Mouse (Mus musculus) heart, embryonic 16.5 days (tissue): ENCODE measurements around the gene Pdzd9. TPM values are rescaled to one million over a fixed set of nuclear protein-coding genes. Genes with fewer than 3 reads are reported as not detected.
"Not testable (repeated sequence)": the region's sequence is repeated elsewhere in the genome, so short reads cannot be mapped to it uniquely, and the experiment has no call there.

ENCODE experiments used
- ATAC-seq: fragments of 200-750 bp; cut with Nextera tagmentation; replicated peaks from 2 replicates; pipeline ENCODE4 v1.8.0; 2017; ENCODE audit warnings: moderate number of reproducible peaks; ENCODE audit not compliant: insufficient read depth, low FRiP score; ENCODE audit errors: extremely low read depth
- H3K27ac ChIP-seq: fragments of 300-500 bp; sonication (generic); 2 replicates; pipeline ENCODE4 v1.5.1; 2014; ENCODE audit warnings: mild to moderate bottlenecking, low read length, control low read depth, moderate library complexity
- H3K27me3 ChIP-seq: fragments of 300-500 bp; sonication (generic); 2 replicates; pipeline ENCODE4 v1.6.1; 2014; ENCODE audit warnings: low read length, mixed read lengths; ENCODE audit not compliant: control insufficient read depth, insufficient read depth
- H3K36me3 ChIP-seq: fragments of 300-500 bp; sonication (generic); 2 replicates; pipeline ENCODE4 v1.6.1; 2014; ENCODE audit not compliant: control insufficient read depth, insufficient read depth
- H3K4me1 ChIP-seq: fragments of 300-500 bp; sonication (generic); 2 replicates; pipeline ENCODE4 v1.6.1; 2014; ENCODE audit warnings: low read length, mixed read lengths; ENCODE audit not compliant: control insufficient read depth, insufficient read depth
- H3K4me2 ChIP-seq: fragments of 300-500 bp; sonication (generic); 2 replicates; pipeline ENCODE4 v1.6.1; 2014; ENCODE audit warnings: low read depth, mild to moderate bottlenecking, control low read depth, low read length
- H3K4me3 ChIP-seq: fragments of 300-500 bp; sonication (generic); 2 replicates; pipeline ENCODE4 v1.5.1; 2014; ENCODE audit warnings: mild to moderate bottlenecking, control low read depth, low read length
- H3K9ac ChIP-seq: fragments of 300-500 bp; sonication (generic); 2 replicates; pipeline ENCODE4 v1.6.1; 2014; ENCODE audit warnings: low read length, control low read depth
- H3K9me3 ChIP-seq: fragments of 300-500 bp; sonication (generic); replicated peaks from 2 replicates; pipeline ENCODE4 v1.6.1; 2016; ENCODE audit warnings: low read length; ENCODE audit not compliant: control insufficient read depth
- WGBS: fragments of 180-500 bp; shearing (Covaris S2); extraction: QIAGEN DNeasy Blood & Tissue Kit; methylation state at CpG from one replicate; pipeline ENCODE4 v1.1.7; 2014; 5-methylcytosine and 5-hydroxymethylcytosine counted together
- polyA plus RNA-seq: library from polyadenylated mRNA; unstranded; fragments of >200 nt; fragmentation: Nextera tagmentation; extraction: Ambion mirVana; gene quantifications from 2 replicates; pipeline ENCODE4 v1.2.1, GENCODE M21; 2015

Gene Pdzd9
- polyA plus RNA-seq = 0.30 and 0.46 TPM in 2 replicates

GRCm38 (mm10) chr7:120670153-120670875, at the start of gene Pdzd9:
TSS of gene Pdzd9 (minus strand) at chr7:120670343.
- ATAC-seq = peak; percentile 49
- WGBS = 17% methylated on average over 14 of the region's 14 CpGs
- H3K4me1 ChIP-seq = 0 out of 2 replicates have a peak, but pooled peaks cover 2% of the 10 kb centered on the region
- H3K36me3 ChIP-seq = no peaks in the 10 kb centered on the region
- H3K9ac ChIP-seq = no peak within 1 kb of the TSS
- H3K27me3 ChIP-seq = no peaks in the 10 kb centered on the region
- H3K4me2 ChIP-seq = peak within 1 kb of the TSS; percentile 13; the same call in 1 of the 2 replicates
- H3K4me3 ChIP-seq = no peak within 1 kb of the TSS
- H3K9me3 ChIP-seq = no peaks in the 10 kb centered on the region
- no peak within 1 kb of the TSS for H3K27ac ChIP-seq

DNA sequence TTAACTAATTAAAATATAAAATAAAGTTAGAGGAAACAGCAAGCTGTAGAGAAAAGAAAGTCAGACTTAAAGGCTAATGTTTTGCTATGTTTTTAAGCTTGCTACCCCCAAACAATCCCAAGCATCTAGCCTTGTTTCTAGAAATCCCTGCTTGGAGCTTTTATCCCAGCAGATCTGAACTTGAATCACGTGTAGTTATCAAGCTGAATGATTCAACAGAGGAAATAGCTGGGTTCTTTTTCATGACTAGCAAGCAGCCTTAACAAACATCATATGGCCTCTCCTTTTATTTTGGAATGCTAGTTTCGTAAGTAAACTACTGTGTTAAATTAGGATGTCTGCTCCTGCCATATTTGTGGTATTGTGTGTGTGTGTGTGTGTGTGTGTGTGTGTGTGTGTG, 47.1 kb upstream of the Pdzd9 start:
- no peaks in the 10 kb centered on the region for H3K27me3 ChIP-seq
- 56% methylated on average over 2 of the region's 2 CpGs for WGBS
- H3K4me3 ChIP-seq = no peak overlapping the region
- H3K27ac ChIP-seq = no peak overlapping the region
- peaks cover 5% of the 10 kb centered on the region for H3K4me1 ChIP-seq
- no peak overlapping the region for H3K9ac ChIP-seq
- no peaks in the 10 kb centered on the region for H3K36me3 ChIP-seq
- H3K4me2 ChIP-seq = no peak overlapping the region
- no peak for ATAC-seq
- H3K9me3 ChIP-seq = no peaks in the 10 kb centered on the region

DNA sequence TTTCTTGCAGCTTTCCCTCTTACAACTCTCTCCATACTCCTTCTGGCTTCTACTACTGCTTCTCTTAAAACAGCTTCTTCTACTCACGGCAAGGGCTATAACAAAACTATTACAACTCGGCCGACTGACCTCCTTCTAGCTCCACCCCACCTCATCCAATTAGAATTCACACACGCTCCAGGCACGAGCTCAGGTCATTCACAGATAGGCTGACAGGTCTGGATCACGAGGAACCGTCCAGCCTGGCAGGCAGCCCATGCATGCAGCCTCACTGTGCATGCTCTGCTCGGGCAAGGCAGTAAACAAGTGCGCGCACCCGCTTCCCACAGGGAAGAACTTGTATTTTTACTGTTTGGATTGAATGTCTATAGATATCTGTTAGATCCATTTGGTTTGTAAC, 43.8 kb upstream of the Pdzd9 start:
- peak; percentile 63 for ATAC-seq
- H3K27me3 ChIP-seq, H3K9me3 ChIP-seq, H3K36me3 ChIP-seq, H3K9ac ChIP-seq, H3K4me1 ChIP-seq, H3K4me3 ChIP-seq: not testable (repeated sequence)
- Histone ChIP-seq H3K4me2 (peak overlapping the region; percentile 43), H3K27ac (peak overlapping the region; percentile 69)
- WGBS = 51% methylated on average over 11 of the region's 11 CpGs

GRCm38 (mm10) chr7:120713225-120713624, 43.1 kb upstream of the Pdzd9 start:
- Histone ChIP-seq H3K4me3 (no peak overlapping the region), H3K4me1 (peaks cover 5% of the 10 kb centered on the region), H3K9ac (no peak overlapping the region), H3K9me3 (no peaks in the 10 kb centered on the region), H3K36me3 (no peaks in the 10 kb centered on the region), H3K27ac (peak overlapping the region; percentile 69; the same call in 1 of the 2 replicates), H3K27me3 (no peaks in the 10 kb centered on the region), H3K4me2 (no peak overlapping the region)
- 77% methylated on average over 2 of the region's 2 CpGs for WGBS
- ATAC-seq = no peak

- peaks cover 5% of the 10 kb centered on the region for H3K4me1 ChIP-seq
- no peak overlapping the region for H3K27ac ChIP-seq
- 89% methylated on average over 2 of the region's 2 CpGs for WGBS
- no peak overlapping the region for H3K9ac ChIP-seq
- H3K4me3 ChIP-seq = no peak overlapping the region
- ATAC-seq = no peak
- H3K36me3 ChIP-seq = no peaks in the 10 kb centered on the region
- no peaks in the 10 kb centered on the region for H3K27me3 ChIP-seq
- no peak overlapping the region for H3K4me2 ChIP-seq
- H3K9me3 ChIP-seq = no peaks in the 10 kb centered on the region
These were observed 41.9 kb upstream of the Pdzd9 start for GRCm38 (mm10) chr7:120712071-120712470.

DNA sequence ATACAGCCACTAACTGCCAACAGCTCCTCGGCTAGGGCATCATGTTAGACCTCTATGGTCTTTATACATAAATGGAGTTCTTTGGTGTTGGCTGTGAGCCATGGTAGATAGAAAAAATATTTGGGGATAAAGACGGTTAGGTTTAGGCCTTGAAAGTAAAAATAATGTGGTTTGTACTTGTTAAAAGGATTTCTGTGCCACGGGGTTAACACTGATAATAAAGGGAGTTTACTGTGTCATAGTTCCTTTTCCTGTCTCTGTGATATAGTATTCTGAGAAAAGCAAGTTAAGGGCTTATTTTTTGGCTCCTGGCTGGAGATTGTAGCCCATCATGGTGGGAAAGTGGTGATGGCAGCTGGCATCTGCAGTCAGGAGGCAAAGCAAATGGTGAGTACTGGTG, 33.7 kb upstream of the Pdzd9 start:
- peaks cover 17% of the 10 kb centered on the region for H3K4me1 ChIP-seq
- H3K9ac ChIP-seq = no peak overlapping the region
- WGBS = 45% methylated on average over 3 of the region's 3 CpGs
- no peaks in the 10 kb centered on the region for H3K36me3 ChIP-seq
- no peak for ATAC-seq
- H3K27me3 ChIP-seq = no peaks in the 10 kb centered on the region
- no peak overlapping the region for H3K4me2 ChIP-seq
- no peak overlapping the region for H3K4me3 ChIP-seq
- no peaks in the 10 kb centered on the region for H3K9me3 ChIP-seq
- H3K27ac ChIP-seq = no peak overlapping the region

GRCm38 (mm10) chr7:120699586-120699985, 29.4 kb upstream of the Pdzd9 start:
- WGBS = 83% methylated on average over 6 of the region's 6 CpGs
- H3K36me3 ChIP-seq = no peaks in the 10 kb centered on the region; the same call in 1 of the 2 replicates
- H3K4me2 ChIP-seq = no peak overlapping the region
- H3K9ac ChIP-seq = no peak overlapping the region
- peaks cover 20% of the 10 kb centered on the region for H3K4me1 ChIP-seq
- H3K9me3 ChIP-seq = no peaks in the 10 kb centered on the region
- H3K27me3 ChIP-seq = no peaks in the 10 kb centered on the region
- H3K4me3 ChIP-seq = no peak overlapping the region
- H3K27ac ChIP-seq = no peak overlapping the region
- no peak for ATAC-seq

DNA sequence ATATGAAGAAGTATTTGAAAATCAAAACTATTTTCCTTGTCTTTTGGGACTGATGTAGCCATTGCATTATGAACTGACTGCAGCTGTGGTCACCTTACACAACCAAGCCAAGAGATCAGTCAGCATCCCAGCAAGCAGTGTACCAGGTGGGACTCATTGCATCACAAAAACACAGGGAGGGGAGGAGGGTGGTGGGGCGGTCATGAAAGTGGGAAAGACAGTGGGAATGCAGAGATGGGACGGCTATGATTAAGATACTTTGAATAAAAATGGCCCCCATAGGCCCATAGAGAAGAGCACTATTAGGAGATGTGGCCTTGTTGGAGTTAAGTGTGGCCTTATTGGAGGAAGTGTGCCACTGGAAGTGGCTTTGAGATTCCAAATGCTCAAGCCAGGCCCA, 26.2 kb upstream of the Pdzd9 start:
- H3K36me3 ChIP-seq = no peaks in the 10 kb centered on the region; the same call in 1 of the 2 replicates
- no peaks in the 10 kb centered on the region for H3K9me3 ChIP-seq
- H3K9ac ChIP-seq = no peak overlapping the region
- H3K4me1 ChIP-seq = peaks cover 9% of the 10 kb centered on the region
- no peaks in the 10 kb centered on the region for H3K27me3 ChIP-seq
- no peak overlapping the region for H3K27ac ChIP-seq
- no peak overlapping the region for H3K4me2 ChIP-seq
- H3K4me3 ChIP-seq = no peak overlapping the region
- WGBS = 86% methylated on average over 2 of the region's 2 CpGs
- no peak for ATAC-seq

- no peaks in the 10 kb centered on the region for H3K27me3 ChIP-seq
- no peaks in the 10 kb centered on the region for H3K9me3 ChIP-seq
- ATAC-seq = no peak
- peaks cover 9% of the 10 kb centered on the region for H3K4me1 ChIP-seq
- peaks cover 2% of the 10 kb centered on the region; the same call in 1 of the 2 replicates for H3K36me3 ChIP-seq
- H3K27ac ChIP-seq = no peak overlapping the region
- H3K4me2 ChIP-seq = no peak overlapping the region
- WGBS = 76% methylated on average over 1 of the region's 1 CpGs
- no peak overlapping the region for H3K4me3 ChIP-seq
- H3K9ac ChIP-seq = no peak overlapping the region
These were observed 25.5 kb upstream of the Pdzd9 start for GRCm38 (mm10) chr7:120695641-120696040.
